Mouse (Mus musculus): ENCODE results near the gene Tor4a.

Tor4a gene

GRCm38 (mm10) chr2:25187841-25188240, 8.8 kb downstream of the Tor4a start:
- no peak for DNase-seq (ENCODE audit: low spot score in 2 of 2)

GRCm38 (mm10) chr2:25186575-25186930, 10.1 kb downstream of the Tor4a start:
- no peak for DNase-seq (ENCODE audit: low spot score in 2 of 2)

DNA sequence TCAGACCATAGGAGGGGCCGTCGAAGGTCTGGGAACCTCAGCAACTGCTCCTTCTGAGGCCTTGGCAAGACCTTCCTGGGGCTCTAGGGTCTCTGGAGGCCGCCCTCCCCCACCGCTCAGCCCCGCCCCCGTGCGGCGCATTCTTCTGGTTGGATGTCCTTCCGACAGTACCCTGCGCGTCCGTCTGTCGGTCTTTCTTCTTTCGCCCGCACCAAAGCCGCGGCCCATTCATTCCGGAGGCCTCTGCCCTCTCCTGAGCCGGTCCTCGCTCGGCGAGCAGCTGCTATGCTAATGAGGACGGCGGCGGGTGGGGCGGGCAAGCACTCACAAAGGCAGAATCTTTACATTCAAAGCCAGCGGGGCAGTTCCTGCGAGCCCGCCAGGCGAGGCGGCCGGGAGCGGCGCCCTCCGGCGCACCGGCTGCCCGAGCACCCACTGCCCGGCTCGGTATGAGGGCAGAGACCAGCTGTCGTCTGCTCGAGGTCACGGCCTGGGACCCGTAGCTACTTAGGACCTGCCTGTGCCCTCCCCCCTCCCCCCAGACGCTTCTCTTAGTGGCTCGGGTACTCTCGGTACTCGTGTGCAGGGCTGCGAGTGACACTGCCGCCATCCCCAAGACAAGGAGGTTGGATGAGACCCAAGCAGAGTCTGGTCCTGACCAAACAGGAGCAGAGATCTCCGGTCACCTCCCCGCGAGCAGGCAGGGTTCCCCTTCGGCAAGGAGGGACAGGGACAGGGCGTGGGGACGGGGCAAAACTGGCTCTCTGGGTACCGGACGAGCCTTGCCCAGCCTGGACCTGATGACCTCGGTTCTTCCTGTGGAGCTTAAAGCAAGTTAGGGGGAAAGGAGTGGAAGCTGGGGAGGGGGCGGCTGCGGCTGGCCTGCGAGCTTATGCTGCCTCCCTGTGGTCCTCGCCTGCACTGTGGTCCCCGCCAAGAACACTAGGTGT, 10.8 kb downstream of the Tor4a start:
- DNase-seq (ENCODE audit: low spot score in 2 of 2) = peak; percentile 30 to 36

GRCm38 (mm10) chr2:25184496-25184895, 12.2 kb downstream of the Tor4a start:
- DNase-seq (ENCODE audit: low spot score in 2 of 2) = no peak

DNA sequence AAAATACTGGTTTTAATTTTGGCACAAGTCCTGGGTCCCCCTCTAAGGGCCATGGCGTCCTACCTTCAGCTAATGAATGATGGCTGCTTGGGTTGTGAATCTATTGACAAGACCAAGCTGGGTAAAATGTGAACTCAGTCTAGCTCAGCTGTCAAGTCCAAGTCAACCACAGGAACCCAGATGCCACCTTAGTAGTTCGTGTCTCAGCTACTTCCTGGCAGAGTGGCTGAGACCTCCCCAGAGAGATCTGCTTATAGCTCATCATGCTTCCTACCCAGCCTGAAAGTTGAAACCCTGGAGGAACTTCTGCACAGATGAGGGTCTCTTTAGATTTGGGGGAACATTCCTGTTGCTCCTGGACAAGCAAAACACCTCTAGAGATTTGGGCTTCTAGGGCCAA, 13.3 kb downstream of the Tor4a start:
- DNase-seq (ENCODE audit: low spot score in 2 of 2) = no peak

DNA sequence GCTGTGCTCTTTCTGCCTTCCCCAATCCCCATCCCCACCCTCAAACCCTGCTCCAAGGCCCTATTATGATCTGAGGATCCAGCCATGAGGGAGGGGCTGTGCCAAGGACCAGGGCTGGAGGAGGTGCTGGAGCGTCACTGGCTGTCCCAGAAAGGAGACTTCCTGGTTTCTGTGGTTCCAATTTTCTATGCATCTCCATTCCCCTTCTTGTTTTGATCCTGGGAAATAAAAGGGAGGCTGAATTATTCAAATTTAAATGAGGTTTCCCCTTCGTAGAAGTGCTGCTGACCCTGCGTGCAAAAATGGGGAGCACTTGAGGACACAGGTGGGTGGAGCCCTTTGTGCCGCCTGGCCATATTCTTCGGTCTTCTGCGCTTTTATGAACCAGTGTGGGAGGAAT, 14.0 kb downstream of the Tor4a start:
- no peak for DNase-seq (ENCODE audit: low spot score in 2 of 2)

DNA sequence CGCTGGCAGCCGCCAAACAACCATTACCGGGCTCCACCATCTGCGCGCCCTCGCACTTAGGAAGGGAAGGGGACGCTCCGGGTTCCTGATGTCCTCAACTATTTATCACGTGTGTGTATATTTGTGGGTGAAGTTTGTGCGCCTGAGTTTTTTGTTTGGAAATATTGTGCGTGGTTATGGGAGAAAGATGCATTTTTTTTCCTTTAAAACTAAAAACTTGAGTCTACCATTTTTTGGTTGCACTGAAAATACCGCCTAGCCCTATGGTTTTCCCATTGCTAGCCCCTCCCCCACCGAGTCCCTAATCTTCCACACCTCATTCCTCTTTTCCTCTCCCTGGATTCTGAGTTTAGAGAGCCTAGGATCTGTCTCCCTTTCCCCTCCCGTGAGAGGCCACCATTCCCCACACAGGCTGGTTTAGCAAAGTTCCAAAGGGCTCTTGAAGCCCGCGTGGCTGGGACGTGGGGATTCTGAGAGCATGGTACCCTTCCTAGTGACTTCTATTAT, 14.7 kb downstream of the Tor4a start:
- DNase-seq (ENCODE audit: low spot score in 2 of 2) = no peak

DNA sequence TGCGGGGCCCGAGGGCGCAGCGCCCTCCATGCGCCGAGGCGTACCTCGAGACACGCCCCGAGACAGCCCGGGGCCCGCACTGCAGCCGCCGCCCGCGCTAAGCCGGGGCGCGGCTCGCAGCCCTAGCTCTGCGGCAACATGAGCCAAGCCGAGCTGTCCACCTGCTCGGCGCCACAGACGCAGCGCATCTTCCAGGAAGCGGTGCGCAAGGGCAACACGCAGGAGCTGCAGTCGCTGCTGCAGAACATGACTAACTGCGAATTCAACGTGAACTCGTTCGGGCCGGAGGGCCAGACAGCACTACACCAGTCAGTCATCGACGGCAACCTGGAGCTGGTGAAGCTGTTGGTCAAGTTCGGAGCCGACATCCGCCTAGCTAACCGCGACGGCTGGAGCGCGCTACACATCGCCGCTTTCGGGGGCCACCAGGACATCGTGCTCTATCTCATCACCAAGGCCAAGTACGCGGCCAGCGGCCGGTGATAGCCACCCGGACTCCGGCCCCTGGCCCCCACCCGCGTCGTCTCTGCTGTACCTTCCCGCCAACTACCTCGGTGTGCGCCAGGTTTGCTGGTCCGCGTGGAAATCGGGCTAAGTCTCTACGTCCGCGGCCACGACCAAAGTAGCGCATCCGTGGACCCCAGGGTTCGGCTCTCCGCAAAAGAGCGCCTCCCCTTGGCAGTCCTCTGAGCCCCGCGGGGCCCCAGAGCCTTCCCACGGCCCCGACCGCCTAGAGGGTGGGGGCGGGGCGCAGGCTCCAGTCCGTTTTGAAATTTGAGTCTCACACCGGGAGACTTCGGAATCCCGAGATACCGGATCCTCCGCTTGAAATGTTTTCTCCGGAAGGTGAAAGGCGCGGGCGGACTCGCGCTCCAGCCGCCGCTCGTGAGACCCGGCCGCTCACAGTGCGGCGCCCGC, 15.5 kb downstream of the Tor4a start:
- DNase-seq (ENCODE audit: low spot score in 2 of 2) = peak; percentile 47 to 48

- DNase-seq (ENCODE audit: low spot score in 2 of 2) = peak; percentile 83 to 86
Measured at GRCm38 (mm10) chr2:25180478-25180903, 16.2 kb downstream of the Tor4a start, which contains the start of gene Nrarp. Nrarp (plus strand) TSS chr2:25180758.

GRCm38 (mm10) chr2:25179566-25180217, 17.0 kb downstream of the Tor4a start:
- DNase-seq (ENCODE audit: low spot score in 2 of 2) = no peak

- DNase-seq (ENCODE audit: low spot score in 2 of 2) = no peak
Measured at GRCm38 (mm10) chr2:25178285-25178972, 18.3 kb downstream of the Tor4a start.

GRCm38 (mm10) chr2:25177685-25178084, 19.0 kb downstream of the Tor4a start:
- DNase-seq (ENCODE audit: low spot score in 2 of 2) = no peak

- DNase-seq (ENCODE audit: low spot score in 2 of 2) = no peak
Measured at GRCm38 (mm10) chr2:25177076-25177475, 19.6 kb downstream of the Tor4a start.

- DNase-seq (ENCODE audit: low spot score in 2 of 2) = no peak
Measured at GRCm38 (mm10) chr2:25176573-25176972, 20.1 kb downstream of the Tor4a start.

DNA sequence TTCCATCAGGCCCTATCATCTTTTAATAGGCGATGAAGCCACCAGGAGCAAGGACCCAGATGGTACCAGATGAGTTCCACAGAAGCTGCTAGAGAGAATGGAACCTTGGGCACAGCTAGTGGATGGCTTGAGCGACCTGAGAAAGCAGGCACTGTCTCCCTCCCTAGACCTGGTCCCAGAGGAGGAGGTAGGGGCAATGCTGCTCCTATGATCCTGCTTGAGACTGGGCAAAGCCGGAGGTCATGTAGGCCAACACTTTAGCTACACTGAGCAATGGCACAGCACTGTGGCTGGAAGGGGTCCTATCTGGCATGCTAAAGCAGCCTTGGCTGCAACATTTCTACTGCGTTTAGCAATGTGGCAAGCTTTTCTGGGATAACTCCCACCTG, 21.0 kb downstream of the Tor4a start:
- DNase-seq (ENCODE audit: low spot score in 2 of 2) = no peak

GRCm38 (mm10) chr2:25174866-25175689, 21.6 kb downstream of the Tor4a start:
- no peak for DNase-seq (ENCODE audit: low spot score in 2 of 2)

DNA sequence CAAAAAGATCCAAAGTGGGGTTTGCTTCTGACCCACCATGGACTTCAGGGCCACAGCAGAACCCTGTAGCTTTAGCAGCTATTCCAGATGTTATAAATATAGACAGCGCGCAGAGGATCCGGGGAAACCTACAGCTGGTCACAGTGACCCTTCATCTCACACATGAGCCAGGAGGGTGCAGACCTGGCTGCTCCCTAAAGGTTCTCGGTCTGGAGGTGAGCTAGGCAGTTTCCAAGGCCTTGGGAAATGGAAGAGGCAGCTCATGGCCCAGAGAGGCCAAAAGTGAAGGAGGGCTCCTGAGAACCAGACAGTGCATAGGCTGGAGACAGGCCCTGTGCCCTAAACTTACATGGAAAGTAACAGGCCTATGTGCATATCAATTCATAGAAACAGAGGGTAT, 22.9 kb downstream of the Tor4a start:
- no peak for DNase-seq (ENCODE audit: low spot score in 2 of 2)

DNA sequence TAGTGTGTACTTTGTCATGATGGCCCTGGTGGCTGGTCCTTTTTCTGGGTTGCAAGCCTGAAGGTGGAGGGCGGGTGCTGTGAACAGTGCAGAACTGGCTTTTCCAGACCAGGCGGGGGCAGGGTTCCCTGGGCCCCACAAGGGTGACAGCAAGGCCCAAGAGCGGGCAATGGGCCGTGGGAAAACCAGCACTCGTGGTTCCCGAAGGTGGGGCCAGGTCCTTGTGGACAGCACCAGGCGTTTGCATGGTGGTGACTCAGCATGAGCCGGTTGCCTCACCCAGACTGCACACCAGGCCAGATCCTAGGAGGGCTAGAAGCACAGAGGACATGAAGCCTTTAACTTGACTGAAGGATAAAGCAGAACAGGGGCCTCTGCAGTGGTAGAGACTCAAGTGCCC, 24.1 kb downstream of the Tor4a start:
- no peak for DNase-seq (ENCODE audit: low spot score in 2 of 2)

- no peak for DNase-seq (ENCODE audit: low spot score in 2 of 2)
Measured at GRCm38 (mm10) chr2:25171769-25172153, 24.9 kb downstream of the Tor4a start.

DNA sequence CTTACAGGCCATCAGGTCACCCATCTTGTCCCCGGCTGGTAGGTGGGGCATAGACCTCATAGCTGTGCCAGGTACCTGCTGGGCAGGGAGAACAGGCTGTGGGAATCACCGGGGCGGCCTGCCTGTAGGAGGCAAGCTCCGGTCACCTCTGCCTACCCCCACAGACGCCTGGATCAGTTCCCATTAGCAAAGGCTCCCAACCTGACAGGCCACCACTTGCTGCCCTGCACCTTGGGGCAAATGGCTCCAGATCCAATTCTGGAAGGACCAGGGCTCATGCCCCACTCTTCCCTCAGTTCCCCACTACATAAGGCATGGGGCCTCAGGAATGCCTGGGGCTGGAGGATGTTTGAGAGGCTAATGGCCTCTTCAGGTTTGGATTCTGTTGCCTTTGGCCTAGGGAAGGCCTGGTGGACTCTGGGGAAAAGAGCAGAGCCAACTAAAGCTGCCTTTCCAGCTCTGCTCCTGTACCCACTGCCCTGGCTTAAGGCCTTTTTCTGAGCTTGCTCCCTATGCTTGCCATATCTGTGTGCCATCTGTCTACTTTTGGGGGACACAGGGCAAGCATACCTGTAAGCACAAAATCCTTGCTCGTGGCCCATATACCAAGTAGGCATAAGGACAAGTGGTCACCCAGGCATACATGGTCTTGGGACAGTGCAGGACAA, 25.5 kb downstream of the Tor4a start:
- no peak for DNase-seq (ENCODE audit: low spot score in 2 of 2)

Data from spleen, postnatal 14 days (tissue).